Mouse (Mus musculus): Measurements from ENCODE around the gene Epop. TPM values are rescaled to one million over a fixed set of nuclear protein-coding genes. Genes with fewer than 3 reads are reported as not detected.

The Epop gene
- polyA plus RNA-seq (2015; fragmentation: Nextera tagmentation; extraction: Ambion mirVana): 0.53 and 0.85 TPM in 2 replicates

GRCm38 (mm10) chr11:97629576-97629975, at the start of gene Epop:
Gene Epop (minus strand): TSS chr11:97629702.

GRCm38 (mm10) chr11:97662893-97663527, 33.5 kb upstream of the Epop start, which contains the start of gene Mllt6:
Gene Mllt6 (plus strand): TSS chr11:97663414.

Small RNA genes lying within 50 kb of the gene (microRNA-seq; reads per million reads assigned to microRNA genes)
- gene Gm24158 (not detected), gene Mir6927 (not detected)

Other genes with a start within 250 kb of the Epop start
- gene Arhgap23, start 214.2 kb downstream of the Epop start, polyA plus RNA-seq (2015; fragmentation: Nextera tagmentation; extraction: Ambion mirVana): 7.8 and 8.1 TPM in 2 replicates
- 0.61 and 0.96 TPM in 2 replicates for gene 4933428G20Rik, start 129.4 kb downstream of the Epop start, polyA plus RNA-seq (2015; fragmentation: Nextera tagmentation; extraction: Ambion mirVana)
- 0.07 TPM in 1 of 2 replicates, not detected in the other for gene Srcin1, start 53.5 kb downstream of the Epop start, polyA plus RNA-seq (2015; fragmentation: Nextera tagmentation; extraction: Ambion mirVana)
- 0.77 and 0.80 TPM in 2 replicates for gene Mllt6, start 33.7 kb upstream of the Epop start, polyA plus RNA-seq (2015; fragmentation: Nextera tagmentation; extraction: Ambion mirVana)
- 50.3 and 54.7 TPM in 2 replicates for gene Cisd3, start 56.1 kb upstream of the Epop start, polyA plus RNA-seq (2015; fragmentation: Nextera tagmentation; extraction: Ambion mirVana)
- gene Pcgf2, start 70.8 kb upstream of the Epop start, polyA plus RNA-seq (2015; fragmentation: Nextera tagmentation; extraction: Ambion mirVana): 5.4 and 7.4 TPM in 2 replicates
- 367 and 421 TPM in 2 replicates for gene Psmb3, start 73.7 kb upstream of the Epop start, polyA plus RNA-seq (2015; fragmentation: Nextera tagmentation; extraction: Ambion mirVana)
- gene Pip4k2b, start 115.0 kb upstream of the Epop start, polyA plus RNA-seq (2015; fragmentation: Nextera tagmentation; extraction: Ambion mirVana): 1.1 and 1.6 TPM in 2 replicates
- 8.5 and 9.5 TPM in 2 replicates for gene Cwc25, start 136.9 kb upstream of the Epop start, polyA plus RNA-seq (2015; fragmentation: Nextera tagmentation; extraction: Ambion mirVana)
- gene 1700001P01Rik, start 146.2 kb upstream of the Epop start, polyA plus RNA-seq (2015; fragmentation: Nextera tagmentation; extraction: Ambion mirVana): not detected in 2 replicates
- 530 and 534 TPM in 2 replicates for gene Rpl23, start 152.7 kb upstream of the Epop start, polyA plus RNA-seq (2015; fragmentation: Nextera tagmentation; extraction: Ambion mirVana)
- 101 and 122 TPM in 2 replicates for gene Lasp1, start 169.3 kb upstream of the Epop start, polyA plus RNA-seq (2015; fragmentation: Nextera tagmentation; extraction: Ambion mirVana)
- gene B230217C12Rik, start 211.1 kb upstream of the Epop start, polyA plus RNA-seq (2015; fragmentation: Nextera tagmentation; extraction: Ambion mirVana): 1.2 and 1.8 TPM in 2 replicates

Measured in urinary bladder, postnatal 0 days (tissue).